Mouse (Mus musculus): Measurements from ENCODE around the gene Clca3a2.
"Not testable (repeated sequence)": the region's sequence is repeated elsewhere in the genome, so short reads cannot be mapped to it uniquely, and the experiment has no call there.

The Clca3a2 gene

DNA sequence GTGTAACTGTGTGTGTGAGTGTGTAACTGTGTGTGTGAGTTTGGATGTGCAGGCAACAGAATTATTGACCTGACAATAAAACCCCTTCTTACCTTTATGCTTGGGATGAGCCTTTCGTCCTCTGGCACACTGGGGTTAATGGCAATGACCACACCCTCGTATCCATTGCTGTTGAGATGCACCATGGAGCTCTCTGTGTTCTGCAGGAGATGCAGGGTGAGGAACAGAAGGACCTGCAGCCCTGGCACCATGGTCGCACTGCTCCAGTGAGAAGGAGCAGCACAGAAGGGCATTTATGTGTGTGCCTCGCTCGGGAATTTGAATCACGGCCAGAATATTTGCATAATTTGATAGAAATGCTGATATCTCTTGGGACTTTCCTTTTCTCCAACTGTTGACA is at the start of gene Clca3a2:
Gene Clca3a2, minus strand, starts transcription at position 276 of the 400 bp plus-strand sequence.
- in situ Hi-C loops (cut with MboI, MseI): not testable (repeated sequence)

DNA sequence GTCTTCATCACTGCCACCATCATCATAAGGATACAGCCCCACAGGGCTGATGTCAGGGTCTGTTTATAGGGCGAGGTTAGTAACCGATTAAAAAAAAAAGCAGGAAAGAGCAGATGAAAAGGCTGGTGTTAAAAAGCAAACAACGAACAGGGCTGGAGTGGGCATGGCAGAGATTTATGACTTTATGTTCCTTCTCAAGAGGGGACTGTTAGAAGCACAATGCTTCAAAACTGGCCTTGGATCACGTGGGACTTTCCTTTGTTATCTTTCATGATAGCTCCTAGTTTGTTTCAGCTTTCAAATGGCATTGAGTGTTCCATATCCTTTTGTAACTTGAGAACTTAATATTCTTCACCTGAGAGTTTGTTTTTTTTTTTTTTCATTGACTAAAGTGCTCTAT is 30.3 kb upstream of the Clca3a2 start:
- in situ Hi-C loops (cut with MboI, MseI): no loop called here

- in situ Hi-C loops (cut with MboI, MseI): not testable (repeated sequence)
These were observed 29.8 kb upstream of the Clca3a2 start, which contains the start of gene Clca3b for GRCm38 (mm10) chr3:144849014-144849556. Gene Clca3b, minus strand, starts transcription at chr3:144849357.

DNA sequence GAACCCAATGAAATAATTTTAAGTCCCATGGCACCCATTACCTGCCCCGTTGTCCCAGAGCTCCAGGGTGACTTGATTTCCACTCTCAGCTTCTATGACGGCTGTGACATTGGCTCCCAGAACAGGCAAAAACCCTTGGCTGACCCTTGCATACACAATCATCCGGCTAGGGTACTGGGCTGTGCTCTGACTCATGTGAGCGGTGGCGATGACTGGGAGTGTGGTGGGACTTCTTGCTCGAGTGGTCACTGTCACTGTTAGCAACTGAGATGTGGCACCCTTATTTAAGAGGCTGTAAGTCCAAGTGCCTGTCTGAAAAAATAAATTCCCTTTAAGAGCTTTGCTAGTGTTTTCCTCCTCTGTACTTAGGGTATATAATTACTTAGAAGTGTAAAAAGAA is 8.0 kb upstream of the Clca3a2 start:
- in situ Hi-C loops (cut with MboI, MseI): loop anchor here (10.0 kb wide), 1 partner anchor 308 kb away; no protein-coding TSS in a partner anchor

DNA sequence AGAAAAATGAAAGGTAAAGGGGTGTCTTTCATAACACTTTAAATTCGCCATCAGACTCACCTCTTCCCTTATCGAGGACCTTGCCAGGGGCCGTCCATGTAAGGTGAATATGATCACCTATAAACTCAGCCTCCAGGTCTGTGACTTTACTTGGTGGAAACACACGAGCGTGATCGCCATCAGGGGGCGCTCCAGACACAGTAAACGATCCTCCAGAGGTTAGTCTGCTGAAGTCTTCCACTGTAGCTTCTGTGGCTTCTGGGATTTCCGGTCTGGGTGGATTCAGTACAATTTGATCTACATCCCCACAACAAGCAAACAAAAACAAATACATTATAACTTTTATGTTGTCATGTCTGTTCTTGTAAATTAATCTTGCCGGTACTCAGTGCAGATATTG is 5.9 kb upstream of the Clca3a2 start:
- in situ Hi-C loops (cut with MboI, MseI): loop anchor here (10.0 kb wide), 1 partner anchor 310 kb away; no protein-coding TSS in a partner anchor

GRCm38 (mm10) chr3:144823331-144823730 is 4.0 kb upstream of the Clca3a2 start:
- in situ Hi-C loops (cut with MboI, MseI): loop anchor here (10.0 kb wide), 1 partner anchor 311 kb away; no protein-coding TSS in a partner anchor

GRCm38 (mm10) chr3:144820632-144821031 is 1.3 kb upstream of the Clca3a2 start:
- in situ Hi-C loops (cut with MboI, MseI): loop anchor here (10.0 kb wide), 1 partner anchor 314 kb away; no protein-coding TSS in a partner anchor

- in situ Hi-C loops (cut with MboI, MseI): not testable (repeated sequence)
These were observed 6.0 kb downstream of the Clca3a2 start for GRCm38 (mm10) chr3:144813336-144813735.

GRCm38 (mm10) chr3:144811821-144812220 is 7.5 kb downstream of the Clca3a2 start:
- in situ Hi-C loops (cut with MboI, MseI): no loop called here

- in situ Hi-C loops (cut with MboI, MseI): loop anchor here (5.0 kb wide), 1 partner anchor 41 kb away; no protein-coding TSS in a partner anchor
These were observed 11.0 kb downstream of the Clca3a2 start for GRCm38 (mm10) chr3:144808153-144808925.

DNA sequence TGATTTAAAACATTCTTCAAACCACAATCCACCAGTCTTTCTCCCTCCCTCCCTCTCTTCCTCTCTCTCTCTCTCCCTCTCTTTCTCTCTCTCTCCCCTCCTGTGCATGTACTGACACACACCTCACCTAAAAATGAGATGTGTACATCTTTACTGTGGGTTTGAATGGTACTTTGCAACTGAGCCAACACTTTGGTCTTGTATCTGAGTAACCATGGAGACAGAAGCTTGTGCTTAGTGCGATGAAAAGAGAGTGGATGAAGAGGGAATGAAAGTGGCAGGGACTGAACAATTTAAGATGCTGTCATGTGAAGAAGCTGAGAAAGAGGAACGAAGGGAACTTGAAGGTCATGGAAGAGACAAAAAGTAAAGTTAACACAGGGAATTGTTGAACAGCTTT is 12.7 kb downstream of the Clca3a2 start:
- in situ Hi-C loops (cut with MboI, MseI): loop anchor here (5.0 kb wide), 1 partner anchor 39 kb away; no protein-coding TSS in a partner anchor

DNA sequence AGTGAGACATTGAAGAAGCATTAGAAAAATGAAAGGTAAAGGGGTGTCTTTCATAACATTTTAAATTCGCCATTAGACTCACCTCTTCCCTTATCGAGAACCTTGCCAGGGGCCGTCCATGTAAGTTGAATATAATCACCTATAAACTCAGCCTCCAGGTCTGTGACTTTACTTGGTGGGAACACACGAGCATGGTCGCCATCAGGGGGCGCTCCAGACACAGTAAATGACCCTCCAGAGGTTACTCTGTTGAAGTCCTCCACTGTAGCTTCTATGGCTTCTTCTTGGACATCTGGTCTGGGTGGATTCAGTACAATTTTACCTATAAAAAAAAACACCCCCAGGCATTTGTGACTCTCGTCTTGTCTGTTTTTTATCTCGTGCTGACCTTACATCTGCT is 17.4 kb downstream of the Clca3a2 start:
- in situ Hi-C loops (cut with MboI, MseI): no loop called here

DNA sequence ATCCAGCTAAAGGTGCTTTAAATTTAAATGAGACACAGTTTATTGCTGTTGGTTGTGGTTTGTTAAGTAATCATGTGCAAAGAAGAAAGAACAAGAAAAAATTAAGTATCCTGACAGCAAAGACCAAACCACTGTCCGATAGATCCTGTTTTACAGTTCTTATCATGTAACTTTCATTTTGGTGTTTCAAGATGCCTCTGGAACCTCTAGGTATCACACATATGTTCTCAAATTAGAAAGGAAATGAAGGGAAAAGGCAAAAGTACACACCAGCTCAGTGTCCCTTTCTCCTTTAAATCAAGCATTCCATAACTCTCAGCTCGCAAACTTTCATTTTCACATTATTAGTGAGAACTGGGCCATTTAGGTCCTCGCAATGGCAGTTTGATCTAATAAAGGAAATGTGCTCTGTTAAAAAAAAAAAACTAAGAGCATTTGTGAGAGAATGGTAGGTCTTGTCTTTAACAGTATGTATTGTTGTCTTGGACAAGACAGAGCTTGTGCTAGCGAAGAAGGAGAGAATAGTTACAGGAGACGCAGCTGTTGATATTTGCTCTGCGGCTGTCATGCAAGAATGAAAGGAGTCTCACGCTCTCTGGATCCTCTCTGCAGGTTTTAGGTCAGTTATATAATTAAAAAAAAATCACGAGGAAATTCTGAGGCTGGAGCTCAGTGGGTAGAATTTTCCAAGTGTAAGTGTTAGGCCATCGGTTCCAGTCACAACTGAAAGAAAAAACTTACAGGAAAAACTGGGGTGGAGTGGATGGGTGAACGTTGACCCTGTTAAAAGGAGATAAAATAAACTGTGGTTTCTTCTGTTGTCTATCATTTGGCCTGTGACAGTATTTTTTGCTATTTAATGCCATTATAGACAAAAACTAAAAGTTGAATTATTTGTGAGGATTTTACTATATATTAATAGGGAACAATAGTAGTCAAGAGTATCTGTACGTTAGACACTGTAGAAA is 33.8 kb downstream of the Clca3a2 start:
- in situ Hi-C loops (cut with MboI, MseI): no loop called here

DNA sequence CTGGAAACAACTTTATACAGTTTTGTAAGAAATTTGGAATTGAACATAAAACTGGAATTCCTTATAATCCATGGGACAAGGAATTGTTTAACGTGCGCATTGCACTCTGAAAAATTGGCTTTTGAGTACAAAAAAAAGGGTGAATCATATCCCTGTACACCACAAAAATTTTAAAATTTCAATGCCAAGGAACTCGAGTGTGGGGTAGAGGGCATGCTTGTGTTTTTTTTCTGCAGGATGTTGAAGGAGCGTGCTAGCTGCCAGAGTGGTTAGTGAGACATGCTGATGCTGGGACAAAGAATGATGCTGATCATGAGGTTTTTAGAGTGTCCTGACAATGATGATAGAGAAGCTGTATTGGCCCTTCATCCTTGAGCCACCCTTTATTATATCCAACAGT is 54.1 kb downstream of the Clca3a2 start:
- in situ Hi-C loops (cut with MboI, MseI): loop anchor here (5.0 kb wide), 1 partner anchor 42 kb away; no protein-coding TSS in a partner anchor

DNA sequence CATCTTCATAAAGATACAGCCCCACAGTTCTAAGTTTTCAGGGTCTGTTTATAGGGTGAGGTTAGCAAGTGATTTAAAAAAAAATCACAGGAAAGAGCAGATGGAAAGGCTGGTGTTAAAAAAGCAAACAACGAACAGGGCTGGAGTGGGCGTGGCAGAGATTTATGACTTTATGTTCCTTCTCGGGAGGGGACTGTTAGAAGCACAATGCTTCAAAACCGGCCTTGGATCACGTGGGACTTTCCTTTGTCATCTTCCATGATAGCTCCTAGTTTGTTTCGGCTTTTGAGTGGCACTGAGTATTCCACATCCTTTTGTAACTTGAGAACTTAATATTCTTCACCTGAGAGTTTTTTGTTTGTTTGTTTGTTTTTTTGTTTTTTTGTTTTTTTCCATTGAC is 57.8 kb downstream of the Clca3a2 start:
- in situ Hi-C loops (cut with MboI, MseI): no loop called here

DNA sequence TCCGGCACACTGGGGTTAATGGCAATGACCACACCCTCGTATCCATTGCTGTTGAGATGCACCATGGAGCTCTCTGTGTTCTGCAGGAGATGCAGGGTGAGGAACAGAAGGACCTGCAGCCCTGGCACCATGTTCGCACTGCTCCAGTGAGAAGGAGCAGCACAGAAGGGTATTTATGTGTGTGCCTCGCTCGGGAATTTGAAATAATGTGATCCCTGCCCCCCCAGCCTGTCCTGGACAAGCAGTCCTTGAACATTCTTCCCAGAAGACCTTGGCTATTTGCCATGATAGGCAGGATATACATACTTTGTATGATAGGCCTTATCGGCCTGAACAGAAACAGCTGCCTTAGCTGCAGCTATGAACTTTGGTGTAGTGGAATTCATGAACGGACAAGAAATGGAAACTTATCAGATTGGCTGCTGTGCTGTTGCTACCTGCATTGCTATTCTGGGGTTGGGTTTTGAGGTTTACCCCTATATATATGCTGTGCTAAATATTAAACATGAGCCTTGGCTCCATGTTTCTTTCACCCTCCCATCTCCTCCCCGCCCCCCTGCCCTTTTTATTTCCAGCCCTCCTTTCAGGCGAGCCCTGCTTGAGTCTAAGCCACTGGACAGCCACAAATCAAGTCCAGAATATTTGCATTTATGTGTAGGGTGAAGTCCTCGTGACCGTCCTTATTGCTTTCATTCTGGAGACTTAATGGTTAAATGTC is 58.5 kb downstream of the Clca3a2 start, which contains the start of gene Clca3a1:
Gene Clca3a1, minus strand, starts transcription at position 386 of the 718 bp plus-strand sequence.
- in situ Hi-C loops (cut with MboI, MseI): no loop called here

DNA sequence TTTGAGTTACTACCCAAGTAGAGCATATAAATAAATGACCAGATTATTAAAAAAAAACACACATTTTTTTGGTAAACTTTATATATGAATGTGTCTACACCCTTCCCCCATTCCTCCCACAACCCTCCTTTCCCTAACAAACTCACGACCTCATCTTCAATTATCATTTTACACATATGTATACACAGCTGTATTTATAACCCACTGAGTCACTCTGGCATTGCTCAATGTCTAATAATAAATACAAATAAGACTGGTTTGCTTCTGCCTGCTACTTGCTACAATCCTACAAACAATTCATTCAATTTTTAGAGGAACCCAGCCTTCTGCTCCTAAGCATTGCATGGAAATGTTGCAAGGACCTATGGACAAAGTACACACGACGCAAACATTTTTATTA is 59.6 kb downstream of the Clca3a2 start:
- in situ Hi-C loops (cut with MboI, MseI): no loop called here

DNA sequence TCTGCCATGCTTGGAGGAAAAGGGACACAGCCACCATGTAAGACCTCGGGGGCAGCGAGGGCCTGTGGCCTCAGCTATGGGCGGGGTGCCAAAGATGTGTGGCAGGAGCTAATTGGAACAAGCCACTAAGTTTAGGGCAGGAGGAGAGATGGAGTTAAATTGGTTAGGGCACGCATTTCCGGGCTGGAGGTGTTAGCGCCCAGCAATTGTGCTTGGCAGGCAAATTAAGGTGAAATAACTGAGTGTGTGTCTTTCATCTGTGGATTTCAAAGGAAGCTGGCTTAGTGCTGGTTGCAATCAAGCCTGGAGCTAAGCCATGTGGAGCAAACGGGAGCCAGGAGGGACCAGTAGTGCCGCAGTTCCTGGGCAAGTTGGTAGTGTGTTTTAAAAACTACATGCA is 63.2 kb downstream of the Clca3a2 start:
- in situ Hi-C loops (cut with MboI, MseI): not testable (repeated sequence)

DNA sequence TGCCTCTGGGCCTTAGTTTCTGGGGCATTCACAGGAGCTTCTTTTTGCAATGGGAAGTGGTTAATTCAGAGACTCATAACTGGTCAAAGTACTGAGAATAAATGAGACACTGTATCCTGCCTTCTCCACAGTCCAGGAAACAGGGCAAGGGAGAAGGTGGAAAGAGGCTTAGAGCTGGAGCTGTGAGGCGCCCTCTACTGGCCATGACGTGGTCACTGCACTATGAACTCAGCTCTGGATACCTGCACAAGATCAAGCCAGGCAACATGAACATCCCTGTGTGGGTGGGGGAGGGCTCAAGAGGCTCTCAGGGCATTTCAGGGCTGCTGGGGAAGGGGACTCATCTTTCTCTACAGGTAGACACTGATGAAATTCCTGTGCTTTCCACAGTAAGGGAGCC is 66.2 kb downstream of the Clca3a2 start:
- in situ Hi-C loops (cut with MboI, MseI): no loop called here

DNA sequence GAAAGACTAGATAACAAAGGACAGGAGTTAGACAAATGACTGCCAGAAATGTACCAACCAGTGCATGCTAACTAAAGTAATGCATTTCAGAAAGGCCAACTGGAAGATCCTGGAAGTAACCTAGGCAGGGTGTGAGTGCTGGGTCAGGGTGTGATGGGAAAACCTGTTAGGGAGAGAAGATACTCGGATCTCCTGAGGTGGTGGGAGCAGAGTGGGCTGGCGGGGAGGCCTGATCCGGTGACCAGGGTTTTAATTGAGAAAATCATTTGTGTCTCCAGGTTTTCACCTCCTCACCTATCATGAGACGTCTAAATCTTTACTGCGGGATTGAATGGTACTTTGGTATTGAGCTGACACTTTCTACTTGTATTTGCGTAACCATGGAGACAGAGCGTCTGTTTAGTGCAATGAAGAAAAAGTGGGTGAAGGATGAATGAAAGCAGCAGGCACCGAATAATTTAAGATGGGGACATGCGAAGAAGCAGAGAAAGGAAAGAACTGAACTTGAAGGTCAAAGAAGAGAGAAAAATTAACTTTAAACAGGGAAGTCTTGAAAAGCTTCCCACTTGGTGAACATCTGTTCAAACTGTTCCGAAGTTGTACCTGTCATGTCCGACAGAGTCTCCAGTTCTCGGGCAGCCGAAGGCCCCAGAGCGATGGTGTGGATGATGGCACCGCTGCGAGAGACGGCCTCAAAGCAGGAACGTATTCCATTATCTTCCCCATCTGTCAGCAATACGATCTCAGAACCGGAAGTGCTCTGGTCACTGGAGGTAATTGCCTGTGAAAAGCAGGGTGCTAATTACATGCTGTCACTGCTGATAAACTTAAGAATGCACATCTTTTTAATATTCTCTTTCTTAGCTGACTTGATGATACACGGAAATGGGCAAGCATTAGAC is 70.0 kb downstream of the Clca3a2 start:
- in situ Hi-C loops (cut with MboI, MseI): not testable (repeated sequence)

All from T-helper 1 cell (primary cell).